Mouse (Mus musculus) stomach, embryonic 14.5 days (tissue): ENCODE measurements around the gene Hhatl. TPM values are rescaled to one million over a fixed set of nuclear protein-coding genes. Genes with fewer than 3 reads are reported as not detected.

ENCODE experiments used
- ATAC-seq: fragments of 200-750 bp; cut with Nextera tagmentation; 2 replicates; pipeline ENCODE4 v1.8.0; 2017; ENCODE audit warnings: low read depth, moderate TSS enrichment; ENCODE audit not compliant: insufficient number of reproducible peaks, insufficient read depth, low FRiP score
- H3K27ac ChIP-seq: fragments of 300-500 bp; sonication (generic); 2 replicates; pipeline ENCODE4 v1.5.1; 2014; ENCODE audit warnings: mild to moderate bottlenecking, low read length, moderate library complexity, mixed read lengths
- H3K27me3 ChIP-seq: fragments of 300-500 bp; sonication (generic); 2 replicates; pipeline ENCODE4 v1.6.1; 2014; ENCODE audit warnings: low read length, control low read depth, mixed read lengths; ENCODE audit not compliant: control insufficient read depth, insufficient read depth
- H3K36me3 ChIP-seq: fragments of 300-500 bp; sonication (generic); 2 replicates; pipeline ENCODE4 v1.6.1; 2014; ENCODE audit warnings: mild to moderate bottlenecking, control low read depth, low read length, moderate library complexity, mixed read lengths; ENCODE audit not compliant: control insufficient read depth, insufficient read depth
- H3K4me1 ChIP-seq: fragments of 300-500 bp; sonication (generic); 2 replicates; pipeline ENCODE4 v1.6.1; 2014; ENCODE audit warnings: low read length, control low read depth, mixed read lengths; ENCODE audit not compliant: control insufficient read depth, insufficient read depth
- H3K4me2 ChIP-seq: fragments of 300-500 bp; sonication (generic); replicated peaks from 2 replicates; pipeline ENCODE4 v1.6.1; 2014; ENCODE audit warnings: low read depth, low read length, control low read depth
- H3K4me3 ChIP-seq: fragments of 300-500 bp; sonication (generic); 2 replicates; pipeline ENCODE4 v1.5.1; 2014; ENCODE audit warnings: low read depth, low read length, control low read depth
- H3K9ac ChIP-seq: fragments of 300-500 bp; sonication (generic); replicated peaks from 2 replicates; pipeline ENCODE4 v1.6.1; 2014; ENCODE audit warnings: low read depth, mild to moderate bottlenecking, control low read depth, low read length, moderate library complexity, mixed read lengths
- H3K9me3 ChIP-seq: fragments of 300-500 bp; sonication (generic); 2 replicates; pipeline ENCODE4 v1.6.1; 2016; ENCODE audit warnings: low read depth, low read length, control low read depth; ENCODE audit not compliant: control insufficient read depth
- WGBS: fragments of 180-500 bp; shearing (Covaris S2); extraction: QIAGEN DNeasy Blood & Tissue Kit; methylation state at CpG from one replicate; pipeline ENCODE4 v1.1.7; 2014; 5-methylcytosine and 5-hydroxymethylcytosine counted together
- polyA plus RNA-seq: library from polyadenylated mRNA; unstranded; fragments of >200 nt; fragmentation: Nextera tagmentation; extraction: Ambion mirVana; gene quantifications from 2 replicates; pipeline ENCODE4 v1.2.1, GENCODE M21; 2014

The Hhatl gene
- 0.78 and 1.1 TPM in 2 replicates for polyA plus RNA-seq

GRCm38 (mm10) chr9:121791757-121792521 is at the start of gene Hhatl:
Gene Hhatl (minus strand): TSS chr9:121792507.
- ATAC-seq = no peak
- Histone ChIP-seq H3K4me2 (no peak within 1 kb of the TSS), H3K4me1 (no peaks in the 10 kb centered on the region; the same call in 1 of the 2 replicates), H3K4me3 (no peak within 1 kb of the TSS), H3K27ac (no peak within 1 kb of the TSS), H3K9ac (no peak within 1 kb of the TSS), H3K27me3 (no peaks in the 10 kb centered on the region), H3K9me3 (no peaks in the 10 kb centered on the region), H3K36me3 (no peaks in the 10 kb centered on the region)
- WGBS = 43% methylated on average over 23 of the region's 24 CpGs

- H3K27me3 ChIP-seq = no peaks in the 10 kb centered on the region
- H3K9ac ChIP-seq = no peak overlapping the region
- ATAC-seq = peak; percentile 53; the same call in 1 of the 2 replicates
- WGBS = 37% methylated on average over 7 of the region's 7 CpGs
- no peak overlapping the region for H3K27ac ChIP-seq
- no peaks in the 10 kb centered on the region for H3K36me3 ChIP-seq
- no peaks in the 10 kb centered on the region for H3K9me3 ChIP-seq
- H3K4me3 ChIP-seq = peak overlapping the region; percentile 38
- H3K4me1 ChIP-seq = no peaks in the 10 kb centered on the region
- H3K4me2 ChIP-seq = peak overlapping the region; percentile 56
These were observed 47.3 kb upstream of the Hhatl start for GRCm38 (mm10) chr9:121839622-121839965.

DNA sequence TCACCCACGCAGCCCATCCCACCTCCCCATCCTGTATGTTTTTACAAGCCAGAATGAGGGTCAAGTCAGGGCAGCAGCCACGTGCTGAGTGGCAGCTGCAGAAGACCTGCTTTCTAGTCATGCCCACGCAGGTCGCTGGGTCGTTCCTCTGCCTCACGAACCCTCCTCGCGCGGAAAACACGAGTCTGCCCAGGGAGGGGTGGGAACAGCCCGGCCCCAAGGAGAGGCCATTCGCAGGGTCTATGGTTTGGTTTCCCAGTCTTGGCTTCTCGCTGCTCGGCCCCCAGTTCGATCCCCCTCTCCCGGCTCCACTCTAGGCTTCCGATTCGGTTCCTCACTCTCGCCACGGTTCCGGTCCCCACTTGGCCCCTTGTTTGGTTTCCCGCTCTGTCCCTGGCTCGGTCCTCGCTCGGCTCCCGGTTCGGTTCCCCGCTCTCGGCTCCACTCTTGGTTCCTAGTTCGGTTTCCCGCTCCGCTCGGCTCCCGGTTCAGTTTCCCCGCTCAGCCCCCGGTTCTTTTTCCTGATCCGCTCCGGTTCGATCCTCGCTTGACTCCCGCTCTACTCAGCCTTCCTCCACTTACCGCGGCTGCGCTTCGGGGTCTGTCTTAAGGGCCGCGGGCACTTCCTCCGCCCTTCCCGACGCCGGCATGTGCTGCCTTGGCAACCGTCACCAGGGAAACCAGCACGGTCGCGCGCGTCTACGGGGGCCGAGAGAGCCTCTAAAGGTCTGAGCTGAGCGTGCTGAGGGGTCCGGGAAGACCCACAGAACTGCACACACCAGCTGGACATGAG is 46.7 kb upstream of the Hhatl start, which contains the start of gene Ccdc13:
TSS of gene Ccdc13 (minus strand) at position 633 of the 793 bp plus-strand sequence.
- H3K36me3 ChIP-seq = no peaks in the 10 kb centered on the region
- H3K4me2 ChIP-seq = peak within 1 kb of the TSS; percentile 56
- H3K9ac ChIP-seq = no peak within 1 kb of the TSS
- H3K27me3 ChIP-seq = no peaks in the 10 kb centered on the region
- H3K4me3 ChIP-seq = peak within 1 kb of the TSS; percentile 38
- H3K4me1 ChIP-seq = no peaks in the 10 kb centered on the region
- 4% methylated on average over 61 of the region's 61 CpGs for WGBS
- no peaks in the 10 kb centered on the region for H3K9me3 ChIP-seq
- no peak within 1 kb of the TSS for H3K27ac ChIP-seq
- peak; percentile 88; the same call in 1 of the 2 replicates for ATAC-seq

GRCm38 (mm10) chr9:121838008-121838407 is 45.7 kb upstream of the Hhatl start:
- no peaks in the 10 kb centered on the region for H3K9me3 ChIP-seq
- H3K27me3 ChIP-seq = no peaks in the 10 kb centered on the region
- WGBS = 90% methylated on average over 6 of the region's 6 CpGs
- no peaks in the 10 kb centered on the region for H3K4me1 ChIP-seq
- no peak overlapping the region for H3K9ac ChIP-seq
- H3K4me3 ChIP-seq = no peak overlapping the region
- H3K27ac ChIP-seq = no peak overlapping the region
- no peak for ATAC-seq
- no peak overlapping the region for H3K4me2 ChIP-seq
- H3K36me3 ChIP-seq = no peaks in the 10 kb centered on the region

- H3K9ac ChIP-seq = no peak overlapping the region
- no peak overlapping the region for H3K4me2 ChIP-seq
- H3K4me1 ChIP-seq = no peaks in the 10 kb centered on the region
- H3K27ac ChIP-seq = no peak overlapping the region
- 77% methylated on average over 11 of the region's 11 CpGs for WGBS
- no peaks in the 10 kb centered on the region for H3K9me3 ChIP-seq
- H3K4me3 ChIP-seq = no peak overlapping the region
- ATAC-seq = no peak
- H3K36me3 ChIP-seq = no peaks in the 10 kb centered on the region
- no peaks in the 10 kb centered on the region for H3K27me3 ChIP-seq
These were observed 41.5 kb upstream of the Hhatl start for GRCm38 (mm10) chr9:121833825-121834224.

DNA sequence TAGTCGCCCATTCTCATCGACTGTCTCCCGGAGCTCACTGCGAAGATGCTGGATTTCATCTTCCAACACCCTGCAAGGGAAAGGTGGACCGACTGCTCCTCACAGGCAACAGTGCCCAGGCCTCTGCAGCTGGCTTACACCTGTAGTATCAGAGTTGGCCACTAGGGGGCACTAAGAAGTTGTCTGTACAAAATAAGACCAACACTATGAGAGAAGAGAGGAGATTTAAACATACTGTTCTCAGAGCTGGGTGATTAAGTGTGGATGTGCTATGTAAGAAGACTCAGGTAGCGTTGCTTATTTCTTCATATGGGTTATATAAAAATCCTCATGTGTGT is 38.6 kb upstream of the Hhatl start:
- no peaks in the 10 kb centered on the region for H3K27me3 ChIP-seq
- no peak for ATAC-seq
- H3K36me3 ChIP-seq = no peaks in the 10 kb centered on the region
- 20% methylated on average over 6 of the region's 6 CpGs for WGBS
- H3K4me1 ChIP-seq = no peaks in the 10 kb centered on the region
- H3K4me3 ChIP-seq = no peak overlapping the region
- H3K9me3 ChIP-seq = no peaks in the 10 kb centered on the region
- H3K4me2 ChIP-seq = no peak overlapping the region
- H3K9ac ChIP-seq = no peak overlapping the region; the same call in 1 of the 2 replicates
- no peak overlapping the region for H3K27ac ChIP-seq

DNA sequence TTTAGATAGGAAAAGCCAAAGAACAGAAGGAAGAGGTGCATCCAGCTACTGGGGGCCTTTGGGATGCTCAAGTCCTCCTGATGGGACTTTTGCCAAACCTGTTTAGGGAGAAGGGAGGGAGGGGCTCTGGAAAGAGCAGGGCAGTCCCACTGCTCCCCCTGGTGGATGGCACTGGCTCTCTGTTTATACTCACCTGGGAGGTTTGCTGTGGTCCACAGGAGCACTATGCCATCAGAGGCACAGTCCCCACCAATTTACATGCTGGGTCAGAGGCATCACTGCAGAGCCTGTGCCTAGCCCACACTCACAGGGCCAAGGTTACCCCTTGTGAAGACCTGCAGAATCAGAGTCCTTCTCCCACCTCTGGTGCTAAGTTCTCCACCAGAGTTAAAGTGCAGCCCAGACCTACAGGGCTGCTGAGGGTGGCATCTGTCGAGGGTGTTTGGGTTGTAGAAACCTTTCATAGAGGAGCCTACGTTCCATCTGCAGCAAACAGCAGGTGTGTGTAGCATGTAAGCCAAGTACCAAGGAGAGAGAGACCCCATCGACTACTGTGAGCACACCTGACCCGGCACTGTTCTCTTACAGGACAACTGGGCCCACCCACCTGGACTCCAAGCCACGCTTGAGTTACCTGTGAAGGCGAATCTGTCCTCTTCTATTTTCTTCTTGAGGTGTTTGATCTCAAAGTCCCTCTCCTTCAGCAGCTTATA is 38.1 kb upstream of the Hhatl start:
- Histone ChIP-seq H3K4me3 (no peak overlapping the region), H3K27ac (no peak overlapping the region), H3K4me2 (no peak overlapping the region), H3K9me3 (no peaks in the 10 kb centered on the region), H3K4me1 (no peaks in the 10 kb centered on the region), H3K9ac (no peak overlapping the region; the same call in 1 of the 2 replicates), H3K27me3 (no peaks in the 10 kb centered on the region), H3K36me3 (no peaks in the 10 kb centered on the region)
- ATAC-seq = 0 out of 2 replicates have a peak, but pooled peaks have one; percentile 28
- 78% methylated on average over 6 of the region's 6 CpGs for WGBS

GRCm38 (mm10) chr9:121829270-121829992 is 37.1 kb upstream of the Hhatl start:
- Histone ChIP-seq H3K9me3 (no peaks in the 10 kb centered on the region), H3K36me3 (no peaks in the 10 kb centered on the region), H3K27me3 (no peaks in the 10 kb centered on the region), H3K27ac (no peak overlapping the region), H3K4me2 (no peak overlapping the region), H3K9ac (no peak overlapping the region), H3K4me1 (no peaks in the 10 kb centered on the region), H3K4me3 (no peak overlapping the region)
- ATAC-seq = no peak
- WGBS = 58% methylated on average over 7 of the region's 7 CpGs
